Mouse (Mus musculus) lung, adult 2 months (tissue): ENCODE results near the gene Pramel1.

Experiments
- CTCF ChIP-seq: fragments of 200-500 bp; IDR thresholded peaks from 2 replicates; pipeline ENCODE4 v1.5.1; 2011; ENCODE audit warnings: mild to moderate bottlenecking, low read length, control low read depth; ENCODE audit not compliant: insufficient read depth
- POLR2A ChIP-seq: fragments of 200-500 bp; IDR thresholded peaks from 2 replicates; pipeline ENCODE4 v1.6.1; 2011; ENCODE audit warnings: low read depth, mild to moderate bottlenecking, control low read depth, low read length, borderline replicate concordance; ENCODE audit errors: extremely low read depth

DNA sequence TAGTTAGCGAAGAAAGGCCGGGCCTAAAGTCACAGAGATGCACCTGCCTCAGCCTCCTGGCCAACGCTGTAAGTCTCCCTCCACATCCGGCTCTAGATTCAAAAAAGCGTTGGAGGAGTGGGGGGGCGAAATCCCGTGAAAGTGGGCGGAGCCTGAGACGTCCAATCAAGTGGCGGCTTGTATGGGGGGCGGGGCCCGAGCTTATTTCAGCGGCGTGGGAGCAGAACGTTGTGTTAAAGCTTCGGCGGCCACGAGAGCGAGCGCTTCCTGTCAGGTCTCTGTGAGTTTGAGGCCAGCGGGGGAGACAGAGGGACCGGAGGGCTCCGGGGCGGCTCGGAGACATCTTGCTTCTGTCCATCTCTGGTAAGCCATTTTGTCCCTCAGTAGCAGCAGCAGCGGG lies at the start of gene Pramel1:
- TF ChIP-seq CTCF (no peak), POLR2A (no peak)
